ENCODE assay signal across 28 mouse cellular contexts in the genomic region with DNA sequence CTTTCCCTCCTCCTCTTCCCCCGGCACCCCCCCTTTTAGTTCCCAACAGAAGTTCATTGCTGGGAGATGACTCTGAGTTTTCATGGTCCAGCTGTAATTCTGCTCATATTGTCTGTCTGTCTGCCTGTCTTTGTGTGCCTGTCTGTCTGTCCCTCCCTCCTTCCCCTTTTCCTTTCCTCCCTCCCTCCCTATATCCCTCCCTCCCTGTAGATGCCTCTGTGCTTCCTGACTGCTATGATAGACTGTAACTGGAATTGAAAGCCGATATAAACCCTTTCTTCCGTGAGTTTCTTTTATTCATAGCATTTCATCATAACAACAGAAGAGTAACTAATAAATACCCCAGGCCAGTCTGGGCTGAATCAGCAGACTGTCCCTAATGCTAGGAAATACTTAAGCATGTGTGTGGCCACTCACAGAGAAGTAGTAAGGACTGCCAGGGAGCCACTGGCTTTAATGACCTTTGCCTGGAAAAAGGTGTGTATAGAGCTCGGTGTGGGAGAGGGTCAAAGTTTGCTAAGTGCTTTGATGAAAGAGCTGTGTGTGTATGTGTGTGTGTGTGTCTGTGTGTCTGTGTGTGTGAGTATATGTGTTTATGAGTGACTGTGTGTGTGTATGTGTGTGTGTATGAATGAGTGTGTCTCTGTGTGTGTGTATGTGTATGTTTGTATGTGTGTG.
DNase-seq lines count a peak whose midpoint lies in the region; ATAC-seq and TF ChIP-seq lines count a peak whose summit lies in the region.
"Had no signal": no experiment of that assay in that cellular context is flagged by ENCODE, and none has a peak within 500 bp of the region (broad histone marks: within the 10 kb centered on the region; RNA-seq: fewer than 3 reads in every experiment).

No protein-coding gene starts in this region.

- peak; percentile 46 for DNase-seq in kidney, adult 11 months
- no peak for DNase-seq in kidney, postnatal 4 days
- peak; percentile 78 for DNase-seq in liver, adult 2 months (ENCODE audit: extremely low read depth, low read depth, low spot score)
- no peak for DNase-seq in liver, embryonic 11.5 days (ENCODE audit: low spot score)
- no peak for DNase-seq in liver, embryonic 14.5 days (ENCODE audit: low read depth in 3 of 3, low spot score in 3 of 3)
- no peak for DNase-seq in ovary, adult 18-20 months (ENCODE audit: low spot score)
- no peak for DNase-seq in ovary, postnatal 14 days (ENCODE audit: low spot score)
- DNase-seq: adrenal gland, postnatal 14 days; cerebellum, adult 8-10 months; gastrocnemius, postnatal 10 days; heart, adult 11 months; layer of hippocampus, adult 9-11 months; lung, postnatal 36 days; midbrain, embryonic 14.5 days; right cerebral cortex, adult 18-20 months; right cerebral cortex, postnatal 4 days; thymus, adult 18-20 months; thymus, postnatal 36 days had no signal

- H3K27ac ChIP-seq in liver, adult 2 months (replicated peaks; ENCODE audit: insufficient read depth, low read depth, low read length): no peak overlapping the region
- H3K27ac ChIP-seq in liver, embryonic 11.5 days (ENCODE audit: low read depth, low read length): no peak overlapping the region
- H3K27ac ChIP-seq in liver, embryonic 14.5 days: no peak overlapping the region
- H3K27ac ChIP-seq: embryonic facial prominence, embryonic 10.5 days; forebrain, embryonic 10.5 days; hindbrain, embryonic 10.5 days; limb, embryonic 13.5 days; lung, embryonic 15.5 days; neural tube, embryonic 13.5 days had no signal

- no peak for TF ChIP-seq POLR2A in liver, adult 2 months (IDR thresholded peaks at IDR 0.05; ENCODE audit: extremely low read depth, insufficient read depth, low read length)

- TF ChIP-seq CTCF in liver, adult 2 months (IDR thresholded peaks at IDR 0.05; ENCODE audit: low read depth, low read length): no peak
- no peak for TF ChIP-seq CTCF in liver, embryonic 14.5 days (IDR thresholded peaks at IDR 0.05; ENCODE audit: low read depth)

- no peak overlapping the region for H3K4me3 ChIP-seq in liver, adult 2 months (ENCODE audit: insufficient read depth, low read depth, low read length)
- H3K4me3 ChIP-seq in liver, embryonic 11.5 days (ENCODE audit: low read depth, low read length): no peak overlapping the region
- no peak overlapping the region for H3K4me3 ChIP-seq in liver, embryonic 14.5 days (ENCODE audit: insufficient read depth in 1 of 2, low read depth in 2 of 2, low read length in 2 of 2)
- H3K4me3 ChIP-seq: embryonic facial prominence, embryonic 10.5 days; forebrain, embryonic 10.5 days; hindbrain, embryonic 10.5 days; limb, embryonic 13.5 days; lung, embryonic 15.5 days; megakaryocyte, embryonic 14.5 days; neural tube, embryonic 13.5 days had no signal

- H3K27me3 ChIP-seq in liver, adult 2 months (ENCODE audit: control insufficient read depth, insufficient read depth, low read length): no peaks in the 10 kb centered on the region
- H3K27me3 ChIP-seq in liver, embryonic 11.5 days (replicated peaks; ENCODE audit: control insufficient read depth, insufficient read depth, low read length): no peaks in the 10 kb centered on the region
- H3K27me3 ChIP-seq in liver, embryonic 14.5 days (ENCODE audit: control insufficient read depth, insufficient read depth, low read length): no peaks in the 10 kb centered on the region
- H3K27me3 ChIP-seq: limb, embryonic 13.5 days; lung, embryonic 15.5 days; neural tube, embryonic 13.5 days had no signal

- no peak overlapping the region for H3K4me2 ChIP-seq in liver, embryonic 11.5 days
- no peak overlapping the region for H3K4me2 ChIP-seq in liver, embryonic 14.5 days (ENCODE audit: low read depth)
- H3K4me2 ChIP-seq: heart, embryonic 11.5 days; limb, embryonic 13.5 days; lung, embryonic 15.5 days; neural tube, embryonic 13.5 days had no signal

- H3K36me3 ChIP-seq in liver, adult 2 months (ENCODE audit: control insufficient read depth, insufficient read depth, low read length): no peaks in the 10 kb centered on the region
- H3K36me3 ChIP-seq in liver, embryonic 11.5 days (ENCODE audit: control insufficient read depth, insufficient read depth, low read length): no peaks in the 10 kb centered on the region
- H3K36me3 ChIP-seq in liver, embryonic 14.5 days (replicated peaks; ENCODE audit: control insufficient read depth, insufficient read depth, low read depth): no peaks in the 10 kb centered on the region
- H3K36me3 ChIP-seq: embryonic facial prominence, embryonic 10.5 days; forebrain, embryonic 10.5 days; hindbrain, embryonic 10.5 days; limb, embryonic 13.5 days; lung, embryonic 15.5 days; neural tube, embryonic 13.5 days had no signal

- peaks cover 9% of the 10 kb centered on the region for H3K4me1 ChIP-seq in liver, adult 2 months (ENCODE audit: control insufficient read depth, insufficient read depth, low read length)
- peaks cover 8% of the 10 kb centered on the region for H3K4me1 ChIP-seq in liver, embryonic 11.5 days (replicated peaks; ENCODE audit: control insufficient read depth, insufficient read depth, low read length)
- H3K4me1 ChIP-seq in liver, embryonic 14.5 days (replicated peaks; ENCODE audit: control insufficient read depth in 2 of 2, insufficient read depth in 2 of 2, low read length in 1 of 2): peaks cover 5 to 6% of the 10 kb centered on the region in 2 experiments

- no peaks in the 10 kb centered on the region for H3K79me2 ChIP-seq in liver, adult 2 months (ENCODE audit: control insufficient read depth, insufficient read depth, low read length)

- no peak; the same call in 1 of the 2 replicates for ATAC-seq in liver, embryonic 11.5 days (replicated peaks; ENCODE audit: low FRiP score)
- ATAC-seq in liver, embryonic 14.5 days (ENCODE audit: insufficient read depth): peak; percentile 21; the same call in 1 of the 2 replicates
- ATAC-seq: forebrain, embryonic 16.5 days; hindbrain, embryonic 16.5 days had no signal

- 43% methylated on average over 4 of the region's 4 CpGs for WGBS in liver, adult 2 months
- 81% methylated on average over 4 of the region's 4 CpGs for WGBS in liver, embryonic 11.5 days
- 83% methylated on average over 4 of the region's 4 CpGs for WGBS in liver, embryonic 14.5 days (ENCODE audit: insufficient replicate concordance)

- no peak overlapping the region for H3K9ac ChIP-seq in liver, adult 2 months (ENCODE audit: low read depth, low read length)
- no peak overlapping the region for H3K9ac ChIP-seq in liver, embryonic 11.5 days (ENCODE audit: low read depth, low read length)
- H3K9ac ChIP-seq in liver, embryonic 14.5 days (replicated peaks): no peak overlapping the region
- H3K9ac ChIP-seq: limb, embryonic 13.5 days; lung, embryonic 15.5 days; neural tube, embryonic 13.5 days had no signal

- no peaks in the 10 kb centered on the region for H3K9me3 ChIP-seq in liver, embryonic 11.5 days (ENCODE audit: control insufficient read depth, low read length)
- no peaks in the 10 kb centered on the region for H3K9me3 ChIP-seq in liver, embryonic 14.5 days (ENCODE audit: control insufficient read depth, low read length)
- H3K9me3 ChIP-seq: embryonic facial prominence, embryonic 10.5 days; forebrain, embryonic 10.5 days; hindbrain, embryonic 10.5 days; limb, embryonic 13.5 days; lung, embryonic 15.5 days; megakaryocyte, embryonic 14.5 days; neural tube, embryonic 13.5 days had no signal

- no peak for TF ChIP-seq EP300 in liver, embryonic 14.5 days (IDR thresholded peaks at IDR 0.05; ENCODE audit: low read depth)

Comparison
In these comparisons a context has a peak if more than half of its experiments do, and no peak if none do; other contexts are left out.
1. DNase-seq: peak in kidney, adult 11 months (single experiment) and liver, adult 2 months (single experiment); none in kidney, postnatal 4 days (0 of 2), liver, embryonic 11.5 days (single experiment), liver, embryonic 14.5 days (0 of 3), ovary, adult 18-20 months (single experiment) and ovary, postnatal 14 days (single experiment).